Comparison of ENCODE assay signal across 8 mouse cellular contexts in the genomic region with DNA sequence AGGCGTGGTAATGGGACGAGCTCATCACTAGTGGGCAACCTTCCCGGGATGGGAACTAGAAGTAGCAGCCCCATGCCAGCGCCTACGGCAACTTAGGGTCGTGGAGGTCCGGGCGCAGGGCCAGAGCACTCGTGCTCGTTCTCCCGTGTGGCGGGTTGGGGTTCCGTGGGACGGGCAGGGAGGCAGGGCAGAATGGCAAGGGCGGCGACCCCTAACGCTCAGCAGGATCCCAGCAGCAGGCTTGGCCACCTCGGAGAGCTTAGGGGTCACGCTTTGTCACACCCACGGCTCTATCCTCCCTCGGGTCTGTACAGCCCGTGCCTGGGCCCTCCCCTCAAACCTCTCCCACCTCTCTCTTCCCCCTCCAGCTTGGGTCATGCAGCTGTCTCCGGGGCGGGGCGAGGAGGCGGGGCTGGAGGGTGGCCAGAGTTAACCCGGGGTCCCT. TPM values are rescaled to one million over a fixed set of nuclear protein-coding genes. Genes with fewer than 3 reads are reported as not detected.
DNase-seq lines count a peak whose midpoint lies in the region; ATAC-seq and TF ChIP-seq lines count a peak whose summit lies in the region.

No protein-coding gene starts in this region.

- intact Hi-C loops in gastrocnemius, adult 2 months (cut with DNase I) = no loop called here

- peak overlapping the region; percentile 59 for H3K4me3 ChIP-seq in gastrocnemius, adult 2 months
- no peak overlapping the region for H3K4me3 ChIP-seq in thymus, adult 2 months (ENCODE audit: control insufficient read depth, insufficient read depth, low read length)
- H3K4me3 ChIP-seq in intestine, embryonic 14.5 days (ENCODE audit: low read depth, low read length) = peak overlapping the region; percentile 20
- H3K4me3 ChIP-seq in midbrain, embryonic 16.5 days (ENCODE audit: low read depth, low read length) = peak overlapping the region; percentile 28

- no peak overlapping the region for H3K27ac ChIP-seq in gastrocnemius, adult 2 months
- no peak overlapping the region for H3K27ac ChIP-seq in thymus, adult 2 months (ENCODE audit: control insufficient read depth, insufficient read depth, low read length)
- H3K27ac ChIP-seq in intestine, embryonic 14.5 days (ENCODE audit: low read depth) = no peak overlapping the region
- no peak overlapping the region for H3K27ac ChIP-seq in midbrain, embryonic 16.5 days (ENCODE audit: low read length)

- 31% methylated on average over 26 of the region's 27 CpGs for WGBS in thymus, adult 2 months
- 39% methylated on average over 27 of the region's 27 CpGs for WGBS in intestine, embryonic 14.5 days
- 32% methylated on average over 24 of the region's 27 CpGs for WGBS in midbrain, embryonic 16.5 days

- H3K9me3 ChIP-seq in intestine, embryonic 14.5 days (ENCODE audit: control insufficient read depth, low read length) = peaks cover 15% of the 10 kb centered on the region
- peaks cover 17% of the 10 kb centered on the region for H3K9me3 ChIP-seq in midbrain, embryonic 16.5 days (replicated peaks; ENCODE audit: control insufficient read depth, low read length, poor library complexity, severe bottlenecking)

- TF ChIP-seq POLR2A in thymus, adult 2 months (IDR thresholded peaks at IDR 0.05; ENCODE audit: control insufficient read depth, extremely low read depth, insufficient read depth, low read length, poor library complexity) = no peak

- TF ChIP-seq CTCF in gastrocnemius, adult 2 months (IDR thresholded peaks at IDR 0.05) = no peak
- no peak for TF ChIP-seq CTCF in thymus, adult 2 months (IDR thresholded peaks at IDR 0.05; ENCODE audit: borderline replicate concordance, control insufficient read depth, extremely low read depth, insufficient read depth, low read length, poor library complexity)

- no peaks in the 10 kb centered on the region for H3K4me1 ChIP-seq in thymus, adult 2 months (replicated peaks; ENCODE audit: control insufficient read depth, insufficient read depth, low read length)
- no peaks in the 10 kb centered on the region for H3K4me1 ChIP-seq in intestine, embryonic 14.5 days (replicated peaks; ENCODE audit: control insufficient read depth, insufficient read depth, low read length)
- no peaks in the 10 kb centered on the region for H3K4me1 ChIP-seq in midbrain, embryonic 16.5 days (ENCODE audit: control insufficient read depth, insufficient read depth, low read length)

- ATAC-seq in intestine, embryonic 14.5 days (replicated peaks; ENCODE audit: low FRiP score, low TSS enrichment, low read depth) = peak; percentile 43; the same call in 1 of the 2 replicates
- peak; percentile 56; the same call in 1 of the 2 replicates for ATAC-seq in midbrain, embryonic 16.5 days

- peak; percentile 31 for DNase-seq in gastrocnemius, adult 2 months
- DNase-seq in gastrocnemius, adult 18-20 months (ENCODE audit: low spot score) = no peak
- peak; percentile 6 for DNase-seq in thymus, adult 2 months
- no peak for DNase-seq in thymus, postnatal 0 days (ENCODE audit: low spot score)
- DNase-seq in intestine, embryonic 14.5 days (ENCODE audit: low spot score) = no peak
- no peak for DNase-seq in thymus, postnatal 25 days
- DNase-seq in urinary bladder, adult 18-20 months (ENCODE audit: low spot score in 2 of 2) = no peak

- no peaks in the 10 kb centered on the region for H3K27me3 ChIP-seq in thymus, adult 2 months (ENCODE audit: control insufficient read depth, insufficient read depth, low read length)
- H3K27me3 ChIP-seq in intestine, embryonic 14.5 days (replicated peaks; ENCODE audit: control insufficient read depth, insufficient read depth, low read length) = no peaks in the 10 kb centered on the region
- H3K27me3 ChIP-seq in midbrain, embryonic 16.5 days (ENCODE audit: control insufficient read depth, insufficient read depth, low read depth, low read length) = no peaks in the 10 kb centered on the region

- H3K9ac ChIP-seq in intestine, embryonic 14.5 days (ENCODE audit: low read length) = no peak overlapping the region
- H3K9ac ChIP-seq in midbrain, embryonic 16.5 days (ENCODE audit: low read depth, low read length) = no peak overlapping the region

- H3K4me2 ChIP-seq in intestine, embryonic 14.5 days (ENCODE audit: low read length) = peak overlapping the region; percentile 46
- peak overlapping the region; percentile 48 for H3K4me2 ChIP-seq in midbrain, embryonic 16.5 days (ENCODE audit: low read length)

- H3K36me3 ChIP-seq in thymus, adult 2 months (ENCODE audit: control insufficient read depth, insufficient read depth, low read length) = no peaks in the 10 kb centered on the region
- no peaks in the 10 kb centered on the region for H3K36me3 ChIP-seq in intestine, embryonic 14.5 days (ENCODE audit: control insufficient read depth, insufficient read depth, low read length)
- no peaks in the 10 kb centered on the region for H3K36me3 ChIP-seq in midbrain, embryonic 16.5 days (ENCODE audit: control insufficient read depth, insufficient read depth, low read length)

RNA-seq across cellular contexts. Expression of a gene that starts 32.7 kb away (rescaled TPM):
- total RNA-seq in gastrocnemius, adult 2 months (2021) = 10 to 100 TPM in 1 of 2 experiments, 1 to 10 TPM in 1; 8.9 to 10.6 TPM
- total RNA-seq in gastrocnemius, adult 18-20 months (2021) = 1 to 10 TPM; 8.0 to 9.0 TPM
- polyA plus RNA-seq in thymus, adult 2 months (2012; rRNA removed) = 43.9 and 52.8 TPM in 2 replicates
- polyA plus RNA-seq in thymus, postnatal 0 days (2015; fragmentation: Nextera tagmentation; extraction: Ambion mirVana) = 12.5 and 15.3 TPM in 2 replicates
- 17.1 and 18.2 TPM in 2 replicates for polyA plus RNA-seq in intestine, embryonic 14.5 days (2014; fragmentation: Nextera tagmentation; extraction: Ambion mirVana)
- polyA plus RNA-seq in midbrain, embryonic 16.5 days (2015; fragmentation: Nextera tagmentation; extraction: Ambion mirVana) = 16.1 and 18.2 TPM in 2 replicates

RNA-seq across cellular contexts. Expression of a gene that starts 52.0 kb away (rescaled TPM):
- not detected for total RNA-seq in gastrocnemius, adult 2 months (2021)
- not detected for total RNA-seq in gastrocnemius, adult 18-20 months (2021)
- not detected in 2 replicates for polyA plus RNA-seq in thymus, adult 2 months (2012; rRNA removed)
- not detected in 2 replicates for polyA plus RNA-seq in thymus, postnatal 0 days (2015; fragmentation: Nextera tagmentation; extraction: Ambion mirVana)
- polyA plus RNA-seq in intestine, embryonic 14.5 days (2014; fragmentation: Nextera tagmentation; extraction: Ambion mirVana) = 0.15 TPM in 1 of 2 replicates, not detected in the other
- polyA plus RNA-seq in midbrain, embryonic 16.5 days (2015; fragmentation: Nextera tagmentation; extraction: Ambion mirVana) = 0.29 and 0.50 TPM in 2 replicates

Comparison
In these comparisons a context has a peak if more than half of its experiments do, and no peak if none do; other contexts are left out.
1. DNase-seq: peak in gastrocnemius, adult 2 months (single experiment) and thymus, adult 2 months (single experiment); none in gastrocnemius, adult 18-20 months (single experiment), thymus, postnatal 0 days (single experiment), intestine, embryonic 14.5 days (single experiment), thymus, postnatal 25 days (single experiment) and urinary bladder, adult 18-20 months (0 of 2).